In the genomic region with DNA sequence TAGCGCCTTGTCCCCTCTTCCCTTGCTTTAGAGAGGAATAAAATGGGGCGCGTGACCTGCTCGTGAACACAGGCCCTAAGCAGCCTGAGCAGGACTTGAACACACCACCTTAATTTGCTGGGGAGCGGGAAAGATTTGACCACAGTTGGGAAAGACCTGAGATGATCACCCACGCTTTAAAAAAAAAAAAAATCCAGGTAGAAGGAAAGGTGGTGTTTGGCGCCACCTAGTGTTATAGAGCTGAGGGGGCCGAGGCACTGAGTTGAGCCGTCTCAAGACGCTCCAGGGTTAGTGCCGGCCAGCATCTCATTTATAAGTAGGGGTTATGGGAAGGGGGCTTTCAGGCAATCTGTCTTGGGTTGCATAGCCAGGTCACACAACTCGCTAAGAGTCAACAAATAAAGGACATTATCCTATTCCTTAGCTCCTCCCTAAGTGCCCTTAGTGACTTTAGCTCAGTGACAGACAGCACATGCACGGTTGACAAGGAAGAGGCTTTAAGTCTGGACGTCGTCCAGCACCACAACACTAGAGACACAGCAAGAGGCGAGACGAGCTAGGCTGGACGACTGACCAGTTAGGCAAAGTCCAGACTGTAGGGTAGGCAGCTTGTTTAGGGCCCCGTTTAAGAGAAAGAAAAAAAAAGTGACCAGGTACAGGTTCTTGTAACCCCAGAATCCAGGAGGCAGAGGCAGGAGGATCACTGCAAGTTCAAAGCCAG, we compare ENCODE assay signal across 8 mouse cellular contexts. TPM values are rescaled to one million over a fixed set of nuclear protein-coding genes. Genes with fewer than 3 reads are reported as not detected.
DNase-seq lines count a peak whose midpoint lies in the region; ATAC-seq lines count a peak whose summit lies in the region.

No protein-coding gene starts in this region.

- 0 out of 2 replicates have a peak overlapping the region, but pooled peaks have one; percentile 12 for H3K4me2 ChIP-seq in forebrain, embryonic 11.5 days (ENCODE audit: low read depth, low read length, severe bottlenecking)
- no peak overlapping the region for H3K4me2 ChIP-seq in forebrain, embryonic 15.5 days (replicated peaks)
- no peak overlapping the region for H3K4me2 ChIP-seq in hindbrain, embryonic 14.5 days (replicated peaks)
- H3K4me2 ChIP-seq in stomach, embryonic 15.5 days: peak overlapping the region; percentile 36; the same call in 1 of the 2 replicates

- peak; percentile 87 for DNase-seq in forebrain, embryonic 11.5 days (ENCODE audit: low spot score)
- peak; percentile 62 to 92 for DNase-seq in adrenal gland, adult (ENCODE audit: inconsistent age in 2 of 2, low spot score in 1 of 2)
- DNase-seq in embryo, embryonic 9.5 days (ENCODE audit: extremely low spot score): peak; percentile 73
- peak; percentile 85 for DNase-seq in hindbrain, embryonic 14.5 days (ENCODE audit: low spot score)
- DNase-seq in limb, embryonic 10.5 days (ENCODE audit: low spot score): peak; percentile 83
- peak; percentile 54 to 71 for DNase-seq in natural killer cell, adult 2 months (ENCODE audit: low spot score in 2 of 2)

- 14% methylated on average over 19 of the region's 19 CpGs for WGBS in forebrain, embryonic 11.5 days
- WGBS in forebrain, embryonic 15.5 days: 15% methylated on average over 19 of the region's 19 CpGs
- WGBS in hindbrain, embryonic 14.5 days: 17% methylated on average over 19 of the region's 19 CpGs
- 15% methylated on average over 19 of the region's 19 CpGs for WGBS in limb, embryonic 10.5 days
- WGBS in stomach, embryonic 15.5 days: 13% methylated on average over 19 of the region's 19 CpGs

- H3K4me1 ChIP-seq in forebrain, embryonic 11.5 days (replicated peaks; ENCODE audit: control insufficient read depth, insufficient read depth, low read length): peaks cover 6% of the 10 kb centered on the region; the same call in 1 of the 2 replicates
- H3K4me1 ChIP-seq in forebrain, embryonic 15.5 days: peaks cover 18% of the 10 kb centered on the region
- H3K4me1 ChIP-seq in hindbrain, embryonic 14.5 days (replicated peaks; ENCODE audit: control insufficient read depth, insufficient read depth, low read length): peaks cover under 1% of the 10 kb centered on the region; the same call in 1 of the 2 replicates
- H3K4me1 ChIP-seq in limb, embryonic 10.5 days: peaks cover 39% of the 10 kb centered on the region
- 0 out of 2 replicates have a peak, but pooled peaks cover 14% of the 10 kb centered on the region for H3K4me1 ChIP-seq in stomach, embryonic 15.5 days

- H3K9me3 ChIP-seq in forebrain, embryonic 11.5 days (ENCODE audit: control insufficient read depth, low read length): no peaks in the 10 kb centered on the region
- no peaks in the 10 kb centered on the region for H3K9me3 ChIP-seq in forebrain, embryonic 15.5 days
- no peaks in the 10 kb centered on the region for H3K9me3 ChIP-seq in hindbrain, embryonic 14.5 days (ENCODE audit: control insufficient read depth, low read length)
- H3K9me3 ChIP-seq in limb, embryonic 10.5 days (replicated peaks): no peaks in the 10 kb centered on the region
- H3K9me3 ChIP-seq in stomach, embryonic 15.5 days: no peaks in the 10 kb centered on the region

- no peak overlapping the region for H3K27ac ChIP-seq in forebrain, embryonic 11.5 days (ENCODE audit: low read depth, low read length)
- H3K27ac ChIP-seq in forebrain, embryonic 15.5 days (replicated peaks): no peak overlapping the region
- H3K27ac ChIP-seq in hindbrain, embryonic 14.5 days: no peak overlapping the region
- H3K27ac ChIP-seq in limb, embryonic 10.5 days: no peak overlapping the region
- no peak overlapping the region for H3K27ac ChIP-seq in stomach, embryonic 15.5 days

- H3K9ac ChIP-seq in forebrain, embryonic 11.5 days (ENCODE audit: low read length): no peak overlapping the region
- H3K9ac ChIP-seq in forebrain, embryonic 15.5 days (replicated peaks): no peak overlapping the region
- no peak overlapping the region for H3K9ac ChIP-seq in hindbrain, embryonic 14.5 days
- H3K9ac ChIP-seq in stomach, embryonic 15.5 days: no peak overlapping the region

- ATAC-seq in forebrain, embryonic 11.5 days (replicated peaks; ENCODE audit: low FRiP score): no peak
- ATAC-seq in forebrain, embryonic 15.5 days (replicated peaks): no peak
- ATAC-seq in hindbrain, embryonic 14.5 days (ENCODE audit: low FRiP score): no peak
- ATAC-seq in stomach, embryonic 15.5 days (ENCODE audit: insufficient read depth, low FRiP score, low read depth): no peak

- H3K36me3 ChIP-seq in forebrain, embryonic 11.5 days (ENCODE audit: control insufficient read depth, insufficient read depth, low read length): no peaks in the 10 kb centered on the region
- H3K36me3 ChIP-seq in forebrain, embryonic 15.5 days: no peaks in the 10 kb centered on the region
- no peaks in the 10 kb centered on the region for H3K36me3 ChIP-seq in hindbrain, embryonic 14.5 days (replicated peaks; ENCODE audit: control insufficient read depth, insufficient read depth)
- H3K36me3 ChIP-seq in limb, embryonic 10.5 days: no peaks in the 10 kb centered on the region
- no peaks in the 10 kb centered on the region for H3K36me3 ChIP-seq in stomach, embryonic 15.5 days

- H3K4me3 ChIP-seq in forebrain, embryonic 11.5 days (ENCODE audit: low read depth, low read length): no peak overlapping the region
- no peak overlapping the region for H3K4me3 ChIP-seq in forebrain, embryonic 15.5 days
- no peak overlapping the region for H3K4me3 ChIP-seq in hindbrain, embryonic 14.5 days (replicated peaks; ENCODE audit: low read length)
- no peak overlapping the region for H3K4me3 ChIP-seq in limb, embryonic 10.5 days
- no peak overlapping the region for H3K4me3 ChIP-seq in stomach, embryonic 15.5 days (replicated peaks)

- peaks cover 10% of the 10 kb centered on the region; the same call in 1 of the 2 replicates for H3K27me3 ChIP-seq in forebrain, embryonic 11.5 days (ENCODE audit: control insufficient read depth, insufficient read depth, low read length)
- H3K27me3 ChIP-seq in forebrain, embryonic 15.5 days: peaks cover 41% of the 10 kb centered on the region
- H3K27me3 ChIP-seq in hindbrain, embryonic 14.5 days (ENCODE audit: control insufficient read depth, insufficient read depth, low read length): no peaks in the 10 kb centered on the region
- peaks cover 34% of the 10 kb centered on the region; the same call in 1 of the 2 replicates for H3K27me3 ChIP-seq in limb, embryonic 10.5 days (ENCODE audit: low read depth, poor library complexity, severe bottlenecking)
- no peaks in the 10 kb centered on the region for H3K27me3 ChIP-seq in stomach, embryonic 15.5 days (replicated peaks)

RNA-seq across cellular contexts. Expression of a gene that starts 4.6 kb away (rescaled TPM):
- polyA plus RNA-seq in forebrain, embryonic 11.5 days (2014; fragmentation: Nextera tagmentation; extraction: Ambion mirVana): 135 and 145 TPM in 2 replicates
- 73.3 and 73.7 TPM in 2 replicates for polyA plus RNA-seq in forebrain, embryonic 15.5 days (2015; fragmentation: Nextera tagmentation; extraction: Ambion mirVana)
- polyA plus RNA-seq in hindbrain, embryonic 14.5 days (2014; fragmentation: Nextera tagmentation; extraction: Ambion mirVana): 73.3 and 82.9 TPM in 2 replicates
- polyA plus RNA-seq in limb, embryonic 10.5 days (2016; fragmentation: Nextera tagmentation; extraction: Ambion mirVana): 105 and 122 TPM in 2 replicates
- polyA plus RNA-seq in stomach, embryonic 15.5 days (2015; fragmentation: Nextera tagmentation; extraction: Ambion mirVana): 54.9 and 57.8 TPM in 2 replicates

RNA-seq across cellular contexts. Expression of a gene that starts 5.2 kb away (rescaled TPM):
- polyA plus RNA-seq in forebrain, embryonic 11.5 days (2014; fragmentation: Nextera tagmentation; extraction: Ambion mirVana): not detected in 2 replicates
- polyA plus RNA-seq in forebrain, embryonic 15.5 days (2015; fragmentation: Nextera tagmentation; extraction: Ambion mirVana): 0.08 TPM in 1 of 2 replicates, not detected in the other
- not detected in 2 replicates for polyA plus RNA-seq in hindbrain, embryonic 14.5 days (2014; fragmentation: Nextera tagmentation; extraction: Ambion mirVana)
- polyA plus RNA-seq in limb, embryonic 10.5 days (2016; fragmentation: Nextera tagmentation; extraction: Ambion mirVana): not detected in 2 replicates
- polyA plus RNA-seq in stomach, embryonic 15.5 days (2015; fragmentation: Nextera tagmentation; extraction: Ambion mirVana): 0.13 TPM in 1 of 2 replicates, not detected in the other

Comparison
In these comparisons a context has a peak if more than half of its experiments do, and no peak if none do; other contexts are left out.
1. H3K4me2 ChIP-seq: peak in forebrain, embryonic 11.5 days (single experiment) and stomach, embryonic 15.5 days (single experiment); none in forebrain, embryonic 15.5 days (single experiment) and hindbrain, embryonic 14.5 days (single experiment).
2. Peak in every context shown above with its lines, with median percentiles within 50 percentile points of each other: DNase-seq.